Mouse (Mus musculus) adrenal gland, adult (tissue): Measurements from ENCODE around the gene Nthl1.
"Not testable (repeated sequence)": the region's sequence is repeated elsewhere in the genome, so short reads cannot be mapped to it uniquely, and the experiment has no call there.

Experiments used
- DNase-seq, 2 experiments: peaks; one replicate each; pipeline ENCODE4 v3.0.0; 2022 to 2023; ENCODE audit warnings: low spot score in 1 of 2; ENCODE audit not compliant: inconsistent age in 2 of 2

Gene Nthl1

GRCm38 (mm10) chr17:24648731-24649377, 16.4 kb downstream of the Nthl1 start:
- peak in 1 of 2 experiments; percentile 36 for DNase-seq

- DNase-seq = peak; percentile 64 to 75
These were observed 17.1 kb downstream of the Nthl1 start for GRCm38 (mm10) chr17:24649581-24650069.

GRCm38 (mm10) chr17:24650070-24650616, 17.7 kb downstream of the Nthl1 start, which contains the start of gene Slc9a3r2:
Gene Slc9a3r2, minus strand, starts transcription at chr17:24650327.
- peak; percentile 73 to 88 for DNase-seq

GRCm38 (mm10) chr17:24650766-24651165, 18.3 kb downstream of the Nthl1 start:
- no peak for DNase-seq

GRCm38 (mm10) chr17:24651835-24652234, 19.4 kb downstream of the Nthl1 start:
- DNase-seq = peak in 1 of 2 experiments; percentile 29

- DNase-seq = peak; percentile 70 to 90
These were observed 21.7 kb downstream of the Nthl1 start for GRCm38 (mm10) chr17:24653967-24654710.

GRCm38 (mm10) chr17:24654969-24655368, 22.5 kb downstream of the Nthl1 start:
- no peak for DNase-seq

- peak in 1 of 2 experiments; percentile 54 for DNase-seq
These were observed 25.7 kb downstream of the Nthl1 start, which contains the start of gene Npw for GRCm38 (mm10) chr17:24658017-24658758. Gene Npw, minus strand, starts transcription at chr17:24658457.

GRCm38 (mm10) chr17:24667011-24667410, 34.5 kb downstream of the Nthl1 start:
- DNase-seq = not testable (repeated sequence)

- DNase-seq = peak; percentile 65 to 86
These were observed 34.9 kb downstream of the Nthl1 start for GRCm38 (mm10) chr17:24667416-24667815.

- not testable (repeated sequence) for DNase-seq
These were observed 36.7 kb downstream of the Nthl1 start for GRCm38 (mm10) chr17:24669214-24669544.

GRCm38 (mm10) chr17:24669545-24670245, 37.2 kb downstream of the Nthl1 start, which contains the start of gene Zfp598:
Gene Zfp598, plus strand, starts transcription at chr17:24669687.
- peak; percentile 96 to 97 for DNase-seq

- peak in 1 of 2 experiments; percentile 63 for DNase-seq
These were observed 37.9 kb downstream of the Nthl1 start for GRCm38 (mm10) chr17:24670246-24670844.

- DNase-seq = no peak
These were observed 38.9 kb downstream of the Nthl1 start for GRCm38 (mm10) chr17:24671346-24671745.

GRCm38 (mm10) chr17:24672141-24672540, 39.7 kb downstream of the Nthl1 start:
- DNase-seq = peak; percentile 76 to 90

GRCm38 (mm10) chr17:24674277-24674676, 41.8 kb downstream of the Nthl1 start:
- DNase-seq = no peak

- DNase-seq = peak in 1 of 2 experiments; percentile 79
These were observed 43.7 kb downstream of the Nthl1 start for GRCm38 (mm10) chr17:24676187-24676586.

GRCm38 (mm10) chr17:24676877-24677276, 44.4 kb downstream of the Nthl1 start:
- no peak for DNase-seq

- DNase-seq = no peak
These were observed 45.1 kb downstream of the Nthl1 start for GRCm38 (mm10) chr17:24677500-24678080.

- DNase-seq = peak in 1 of 2 experiments; percentile 33
These were observed 54.0 kb downstream of the Nthl1 start for GRCm38 (mm10) chr17:24686514-24686913.
